Mouse (Mus musculus): ENCODE results near the gene Sgcg. TPM values are rescaled to one million over a fixed set of nuclear protein-coding genes. Genes with fewer than 3 reads are reported as not detected.

Sgcg gene
- total RNA-seq (2014; rRNA removed), result 0.11 TPM in 1 of 2 replicates, not detected in the other
- 0.18 and 0.36 TPM in 2 replicates for polyA plus RNA-seq (2015; fragmentation: Nextera tagmentation; extraction: Ambion mirVana)

- TF ChIP-seq CTCF (IDR thresholded peaks at IDR 0.05), result no peak
- ATAC-seq (ENCODE audit: low FRiP score), result no peak
- no peak within 1 kb of the TSS for H3K4me2 ChIP-seq (ENCODE audit: low read depth, low read length, poor library complexity, severe bottlenecking)
These were observed at the start of gene Sgcg for GRCm38 (mm10) chr14:61258352-61258751. Gene Sgcg, minus strand, starts transcription at chr14:61258490.

GRCm38 (mm10) chr14:61303969-61304609 lies 45.8 kb upstream of the Sgcg start:
- Histone ChIP-seq H3K9me3 (ENCODE audit: low read length) (peaks cover 7% of the 10 kb centered on the region; the same call in 1 of the 2 replicates), H3K27ac (ENCODE audit: low read depth, low read length) (no peak overlapping the region), H3K4me1 (ENCODE audit: insufficient read depth, low read length) (no peaks in the 10 kb centered on the region), H3K4me3 (ENCODE audit: low read depth, low read length) (no peak overlapping the region), H3K27me3 (ENCODE audit: insufficient read depth, low read length) (no peaks in the 10 kb centered on the region), H3K4me2 (ENCODE audit: low read depth, low read length, poor library complexity, severe bottlenecking) (no peak overlapping the region), H3K36me3 (ENCODE audit: insufficient read depth, low read length) (no peaks in the 10 kb centered on the region), H3K9ac (replicated peaks; ENCODE audit: low read length, poor library complexity, severe bottlenecking) (no peak overlapping the region)
- no peak for DNase-seq (ENCODE audit: low spot score)
- ATAC-seq (ENCODE audit: low FRiP score), result no peak
- no peak for TF ChIP-seq CTCF (IDR thresholded peaks at IDR 0.05)
- WGBS, result 78% methylated on average over 4 of the region's 4 CpGs

More at GRCm38 (mm10) chr14:61258352-61258751, at the start of gene Sgcg:
- no peak within 1 kb of the TSS for H3K4me3 ChIP-seq (ENCODE audit: low read depth, low read length)
- 62% methylated on average over 11 of the region's 11 CpGs for WGBS
- H3K36me3 ChIP-seq (ENCODE audit: insufficient read depth, low read length), result no peaks in the 10 kb centered on the region
- no peaks in the 10 kb centered on the region for H3K27me3 ChIP-seq (ENCODE audit: insufficient read depth, low read length)
- H3K9ac ChIP-seq (replicated peaks; ENCODE audit: low read length, poor library complexity, severe bottlenecking), result no peak within 1 kb of the TSS
- no peaks in the 10 kb centered on the region for H3K4me1 ChIP-seq (ENCODE audit: insufficient read depth, low read length)
- no peaks in the 10 kb centered on the region for H3K9me3 ChIP-seq (ENCODE audit: low read length)
- no peak for DNase-seq (ENCODE audit: low spot score)
- H3K27ac ChIP-seq (ENCODE audit: low read depth, low read length), result no peak within 1 kb of the TSS

GRCm38 (mm10) chr14:61302428-61302827 lies 44.1 kb upstream of the Sgcg start:
- Histone ChIP-seq H3K27me3 (ENCODE audit: insufficient read depth, low read length) (no peaks in the 10 kb centered on the region), H3K4me1 (ENCODE audit: insufficient read depth, low read length) (no peaks in the 10 kb centered on the region), H3K9ac (replicated peaks; ENCODE audit: low read length, poor library complexity, severe bottlenecking) (no peak overlapping the region), H3K4me2 (ENCODE audit: low read depth, low read length, poor library complexity, severe bottlenecking) (no peak overlapping the region), H3K9me3 (ENCODE audit: low read length) (peaks cover 7% of the 10 kb centered on the region; the same call in 1 of the 2 replicates), H3K27ac (ENCODE audit: low read depth, low read length) (no peak overlapping the region), H3K36me3 (ENCODE audit: insufficient read depth, low read length) (no peaks in the 10 kb centered on the region), H3K4me3 (ENCODE audit: low read depth, low read length) (no peak overlapping the region)
- no peak for TF ChIP-seq CTCF (IDR thresholded peaks at IDR 0.05)
- WGBS, result 83% methylated on average over 2 of the region's 2 CpGs
- no peak for ATAC-seq (ENCODE audit: low FRiP score)
- DNase-seq (ENCODE audit: low spot score), result no peak

DNA sequence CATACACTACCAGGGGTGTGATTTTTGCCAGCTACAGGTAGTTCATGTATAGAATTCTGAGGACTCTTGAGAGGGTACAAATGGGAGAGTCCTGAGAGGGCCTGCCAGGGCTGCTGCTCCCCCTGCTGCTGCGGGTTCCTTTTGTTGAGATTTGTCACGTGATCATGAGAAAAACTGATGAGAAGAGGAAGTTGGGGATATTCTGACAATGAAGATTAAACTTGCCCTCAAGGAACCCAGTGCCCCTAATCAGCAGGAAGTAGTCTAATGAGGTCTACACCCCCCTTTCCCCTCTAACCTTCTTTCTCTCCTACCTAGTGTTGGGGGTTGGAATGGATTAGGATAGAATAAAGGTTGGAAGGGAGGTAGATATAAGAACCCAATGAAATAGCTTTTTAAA lies 43.0 kb upstream of the Sgcg start:
- ATAC-seq (ENCODE audit: low FRiP score), result no peak
- no peak overlapping the region for H3K4me3 ChIP-seq (ENCODE audit: low read depth, low read length)
- H3K36me3 ChIP-seq (ENCODE audit: insufficient read depth, low read length), result no peaks in the 10 kb centered on the region
- no peak overlapping the region for H3K27ac ChIP-seq (ENCODE audit: low read depth, low read length)
- no peak overlapping the region for H3K4me2 ChIP-seq (ENCODE audit: low read depth, low read length, poor library complexity, severe bottlenecking)
- no peak overlapping the region for H3K9ac ChIP-seq (replicated peaks; ENCODE audit: low read length, poor library complexity, severe bottlenecking)
- no peak for DNase-seq (ENCODE audit: low spot score)
- 49% methylated on average over 2 of the region's 2 CpGs for WGBS
- peaks cover 7% of the 10 kb centered on the region; the same call in 1 of the 2 replicates for H3K9me3 ChIP-seq (ENCODE audit: low read length)
- H3K27me3 ChIP-seq (ENCODE audit: insufficient read depth, low read length), result no peaks in the 10 kb centered on the region
- no peak for TF ChIP-seq CTCF (IDR thresholded peaks at IDR 0.05)
- H3K4me1 ChIP-seq (ENCODE audit: insufficient read depth, low read length), result no peaks in the 10 kb centered on the region

DNA sequence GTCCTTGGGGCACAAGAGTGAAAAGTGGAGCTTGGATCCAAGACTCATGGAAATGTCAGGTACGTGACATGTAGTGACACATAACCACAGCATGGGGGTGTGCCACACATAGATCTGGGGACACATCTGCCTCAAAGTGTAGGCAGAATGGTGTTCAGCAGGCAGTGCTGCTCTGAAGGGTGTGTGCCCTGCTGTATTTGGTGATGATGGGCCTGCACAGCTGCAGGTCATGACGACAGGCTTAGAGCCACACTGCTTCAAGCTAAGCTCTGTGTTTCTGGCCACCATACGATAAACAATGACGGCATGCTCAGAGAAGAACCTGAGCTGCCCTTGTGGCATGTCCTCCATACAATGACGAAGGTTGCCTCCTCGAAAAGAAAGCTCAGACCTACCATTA lies 41.5 kb upstream of the Sgcg start:
- DNase-seq (ENCODE audit: low spot score) (no peak), ATAC-seq (ENCODE audit: low FRiP score) (no peak)
- H3K27me3 ChIP-seq (ENCODE audit: insufficient read depth, low read length), result no peaks in the 10 kb centered on the region
- no peak for TF ChIP-seq CTCF (IDR thresholded peaks at IDR 0.05)
- no peak overlapping the region for H3K27ac ChIP-seq (ENCODE audit: low read depth, low read length)
- no peak overlapping the region for H3K4me3 ChIP-seq (ENCODE audit: low read depth, low read length)
- no peaks in the 10 kb centered on the region for H3K4me1 ChIP-seq (ENCODE audit: insufficient read depth, low read length)
- 84% methylated on average over 6 of the region's 6 CpGs for WGBS
- no peaks in the 10 kb centered on the region for H3K36me3 ChIP-seq (ENCODE audit: insufficient read depth, low read length)
- H3K4me2 ChIP-seq (ENCODE audit: low read depth, low read length, poor library complexity, severe bottlenecking), result no peak overlapping the region
- H3K9me3 ChIP-seq (ENCODE audit: low read length), result peaks cover 7% of the 10 kb centered on the region; the same call in 1 of the 2 replicates
- no peak overlapping the region for H3K9ac ChIP-seq (replicated peaks; ENCODE audit: low read length, poor library complexity, severe bottlenecking)

- WGBS, result 14% methylated on average over 6 of the region's 6 CpGs
These were observed 36.4 kb upstream of the Sgcg start for GRCm38 (mm10) chr14:61294738-61295079.

More at GRCm38 (mm10) chr14:61294738-61295079, 36.4 kb upstream of the Sgcg start:
- Histone ChIP-seq H3K27ac (ENCODE audit: low read depth, low read length) (no peak overlapping the region), H3K27me3 (ENCODE audit: insufficient read depth, low read length) (no peaks in the 10 kb centered on the region), H3K9ac (replicated peaks; ENCODE audit: low read length, poor library complexity, severe bottlenecking) (no peak overlapping the region), H3K9me3 (ENCODE audit: low read length) (no peaks in the 10 kb centered on the region), H3K36me3 (ENCODE audit: insufficient read depth, low read length) (no peaks in the 10 kb centered on the region), H3K4me2 (ENCODE audit: low read depth, low read length, poor library complexity, severe bottlenecking) (no peak overlapping the region), H3K4me3 (ENCODE audit: low read depth, low read length) (no peak overlapping the region), H3K4me1 (ENCODE audit: insufficient read depth, low read length) (no peaks in the 10 kb centered on the region)
- DNase-seq (ENCODE audit: low spot score) (peak; percentile 66), ATAC-seq (ENCODE audit: low FRiP score) (no peak)
- peak; percentile 57 for TF ChIP-seq CTCF (IDR thresholded peaks at IDR 0.05)

Measured in midbrain, postnatal 0 days (tissue).